Mouse (Mus musculus): ENCODE results near the gene Mapk11. TPM values are rescaled to one million over a fixed set of nuclear protein-coding genes. Genes with fewer than 3 reads are reported as not detected.

Gene Mapk11
- total RNA-seq, 2 experiments from 2014 or later = 2.7 to 3.0 TPM

DNA sequence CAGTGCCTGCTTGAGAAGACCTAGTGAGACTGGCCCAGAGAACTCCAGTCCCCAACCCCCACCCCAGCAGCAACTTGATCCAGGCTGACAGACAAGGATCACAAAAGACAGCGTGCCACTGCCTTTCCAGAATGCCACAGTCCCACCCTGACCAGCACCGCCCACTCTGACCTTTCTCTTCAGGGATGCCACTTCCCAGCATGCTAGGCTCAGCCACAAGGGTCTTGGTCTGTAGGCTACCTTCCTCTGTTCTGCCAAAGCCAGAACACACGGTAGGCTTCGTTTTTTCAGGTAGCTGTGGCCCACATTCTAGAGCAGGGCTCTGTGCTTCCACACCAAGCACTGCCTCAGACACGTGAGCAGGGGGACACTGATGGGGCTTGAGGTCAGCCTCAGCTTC lies 46.8 kb downstream of the Mapk11 start:
- no peak for DNase-seq

DNA sequence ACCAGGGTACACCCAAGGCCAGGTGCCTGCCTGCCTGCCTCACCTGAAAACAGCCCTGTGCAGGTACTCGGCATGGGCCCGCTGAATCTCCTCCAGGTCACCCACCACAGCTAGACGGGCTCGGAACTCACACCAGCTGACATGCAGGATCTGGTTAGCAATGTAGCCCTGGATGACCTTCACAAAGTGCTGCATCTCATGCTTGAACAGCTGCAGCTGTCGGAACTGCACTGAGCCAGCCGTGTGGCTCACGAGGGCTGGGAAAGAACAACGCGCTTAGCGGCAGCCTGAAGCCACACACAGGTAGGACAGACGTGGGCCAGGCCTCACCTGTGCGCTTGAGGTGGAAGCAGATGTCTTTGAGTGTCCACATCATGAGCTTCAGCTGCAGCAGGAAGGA lies 48.6 kb downstream of the Mapk11 start:
- no peak for DNase-seq

DNA sequence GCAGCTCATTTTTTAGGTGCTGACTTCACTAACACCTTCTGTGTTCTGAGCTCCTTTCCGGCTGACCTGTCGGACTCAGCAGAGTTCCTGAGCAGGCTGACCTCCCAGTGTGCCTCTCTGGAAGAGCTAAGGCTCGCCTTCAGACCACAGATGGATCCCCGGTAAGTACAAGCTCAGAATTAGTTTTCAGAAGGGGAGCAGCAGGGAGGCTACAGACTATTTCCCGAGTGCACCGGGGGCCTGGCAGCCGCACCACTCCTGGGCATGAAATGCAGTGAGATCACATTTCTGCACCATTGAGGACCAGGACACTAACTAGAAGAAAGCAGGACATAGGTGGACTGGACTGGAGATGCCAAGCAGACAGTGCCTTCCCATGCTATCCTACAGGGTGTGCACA lies 50.8 kb downstream of the Mapk11 start:
- DNase-seq = no peak

DNA sequence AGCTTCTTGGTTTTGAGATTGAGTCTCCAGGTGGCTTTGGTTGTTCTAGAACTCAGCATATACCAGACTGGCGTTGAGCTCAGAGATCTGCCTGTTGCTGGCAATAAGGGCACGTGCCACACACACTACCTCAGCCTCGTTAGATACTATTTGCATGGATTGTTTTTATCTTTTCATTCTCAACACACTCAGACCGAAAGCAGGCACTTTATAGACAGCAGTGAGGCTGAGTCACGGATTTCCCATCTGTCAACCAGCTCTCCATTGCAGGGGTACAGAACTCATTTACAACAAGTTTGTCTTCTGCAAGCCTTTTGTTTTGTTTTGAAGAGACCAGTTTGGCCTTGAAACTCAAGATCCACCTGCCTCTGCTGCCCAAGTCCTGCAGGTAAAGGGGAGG lies 52.0 kb downstream of the Mapk11 start:
- DNase-seq = no peak

Small RNA genes lying within 50 kb of the gene (microRNA-seq; reads per million reads assigned to microRNA genes)
- gene Mir6958 (1.9 reads per million in 2 experiments), gene Mir7118 (0.27 to 0.38 reads per million in 2 experiments)

Other genes starting within 250 kb of the Mapk11 start
- gene Ttll8, start 195.2 kb downstream of the Mapk11 start, total RNA-seq (2021) = not detected
- gene Mlc1, start 170.6 kb downstream of the Mapk11 start, total RNA-seq (2021) = not detected
- gene Mov10l1, start 166.7 kb downstream of the Mapk11 start, total RNA-seq (2021) = 100 to 1,000 TPM; 115 to 121 TPM
- 1 to 10 TPM; 2.0 to 2.4 TPM for gene Panx2, start 89.9 kb downstream of the Mapk11 start, total RNA-seq (2021)
- gene Trabd, start 74.5 kb downstream of the Mapk11 start, total RNA-seq (2021) = 10 to 100 TPM; 46.6 to 56.5 TPM
- 10 to 100 TPM; 16.1 to 16.5 TPM for gene Selenoo, start 60.5 kb downstream of the Mapk11 start, total RNA-seq (2021)
- gene Tubgcp6, start 26.5 kb downstream of the Mapk11 start, total RNA-seq (2021) = 1 to 10 TPM; 7.4 to 8.5 TPM
- gene Hdac10, start 20.9 kb downstream of the Mapk11 start, total RNA-seq (2021) = 1 to 10 TPM; 6.3 to 7.4 TPM
- 10 to 100 TPM; 24.4 to 24.8 TPM for gene Mapk12, start 8.9 kb downstream of the Mapk11 start, total RNA-seq (2021)
- gene Plxnb2, start 31.2 kb upstream of the Mapk11 start, total RNA-seq (2021) = 10 to 100 TPM; 76.7 to 83.5 TPM
- gene Dennd6b, start 46.9 kb upstream of the Mapk11 start, total RNA-seq (2021) = 1 to 10 TPM; 8.3 to 9.6 TPM
- gene Ppp6r2, start 61.9 kb upstream of the Mapk11 start, total RNA-seq (2021) = 10 to 100 TPM; 75.1 to 76.9 TPM
- 10 to 100 TPM; 57.6 to 57.8 TPM for gene Sbf1, start 165.7 kb upstream of the Mapk11 start, total RNA-seq (2021)
- not detected for gene Adm2, start 173.1 kb upstream of the Mapk11 start, total RNA-seq (2021)
- gene Miox, start 184.8 kb upstream of the Mapk11 start, total RNA-seq (2021) = not detected
- gene Lmf2, start 206.0 kb upstream of the Mapk11 start, total RNA-seq (2021) = 10 to 100 TPM; 25.8 to 26.1 TPM
- 10 to 100 TPM; 50.7 to 62.9 TPM for gene Ncaph2, start 206.1 kb upstream of the Mapk11 start, total RNA-seq (2021)
- gene Sco2, start 224.2 kb upstream of the Mapk11 start, total RNA-seq (2021) = 10 to 100 TPM; 29.0 to 30.9 TPM
- gene Tymp, start 227.4 kb upstream of the Mapk11 start, total RNA-seq (2021) = under 1 TPM; 0.49 to 0.50 TPM
- gene Odf3b, start 229.7 kb upstream of the Mapk11 start, total RNA-seq (2021) = 1 to 10 TPM in 1 of 2 experiments, under 1 TPM in 1; 0.72 to 1.7 TPM
- gene Klhdc7b, start 235.3 kb upstream of the Mapk11 start, total RNA-seq (2021) = not detected

Measured in heart, adult 18-20 months (tissue).